Mouse (Mus musculus) small intestine, adult 2 months (tissue): ENCODE results near the gene Il12rb2. TPM values are rescaled to one million over a fixed set of nuclear protein-coding genes. Genes with fewer than 3 reads are reported as not detected.

Experiments used
- H3K27ac ChIP-seq: fragments of 200-500 bp; 2 replicates; pipeline ENCODE4 v1.5.1; 2012; ENCODE audit warnings: low read depth, low read length, control low read depth, inconsistent platforms; ENCODE audit not compliant: insufficient read depth
- H3K27me3 ChIP-seq: fragments of 200-500 bp; 2 replicates; pipeline ENCODE4 v1.6.1; 2012; ENCODE audit warnings: mild to moderate bottlenecking, moderate library complexity, low read length, inconsistent platforms; ENCODE audit not compliant: control insufficient read depth, insufficient read depth
- H3K36me3 ChIP-seq: fragments of 200-500 bp; 2 replicates; pipeline ENCODE4 v1.6.1; 2012; ENCODE audit warnings: mild to moderate bottlenecking, low read length, control low read depth, inconsistent platforms; ENCODE audit not compliant: control insufficient read depth, insufficient read depth
- H3K4me1 ChIP-seq: fragments of 200-500 bp; 2 replicates; pipeline ENCODE4 v1.6.1; 2012; ENCODE audit warnings: low read length, inconsistent platforms, mixed read lengths; ENCODE audit not compliant: control insufficient read depth, insufficient read depth, insufficient read length
- H3K4me3 ChIP-seq: fragments of 200-500 bp; 2 replicates; pipeline ENCODE4 v1.5.1; 2012; ENCODE audit warnings: low read depth, mild to moderate bottlenecking, control low read depth, inconsistent platforms, low read length, moderate library complexity
- CTCF ChIP-seq: fragments of 200-500 bp; IDR thresholded peaks from 2 replicates; pipeline ENCODE4 v1.5.1; 2012; ENCODE audit warnings: low read depth, mild to moderate bottlenecking, control low read depth, inconsistent platforms, low read length, moderate library complexity, mixed read lengths; ENCODE audit not compliant: insufficient replicate concordance, insufficient read length; ENCODE audit errors: extremely low read depth
- POLR2A ChIP-seq: fragments of 200-500 bp; IDR thresholded peaks from 2 replicates; pipeline ENCODE4 v1.6.1; 2012; ENCODE audit warnings: low read depth, mild to moderate bottlenecking, control low read depth, inconsistent platforms, low read length, moderate library complexity
- WGBS: fragments of 180-500 bp; shearing (Covaris S2); methylation state at CpG from one replicate; pipeline ENCODE4 v1.1.7; 2018; 5-methylcytosine and 5-hydroxymethylcytosine counted together
- polyA plus RNA-seq: library from polyadenylated mRNA; depleted of rRNA; stranded (reverse); fragments of >200 nt; gene quantifications from 2 replicates; pipeline ENCODE4 v1.2.3, GENCODE M21; 2012

The Il12rb2 gene
- polyA plus RNA-seq, 1 experiment: 0.55 TPM

DNA sequence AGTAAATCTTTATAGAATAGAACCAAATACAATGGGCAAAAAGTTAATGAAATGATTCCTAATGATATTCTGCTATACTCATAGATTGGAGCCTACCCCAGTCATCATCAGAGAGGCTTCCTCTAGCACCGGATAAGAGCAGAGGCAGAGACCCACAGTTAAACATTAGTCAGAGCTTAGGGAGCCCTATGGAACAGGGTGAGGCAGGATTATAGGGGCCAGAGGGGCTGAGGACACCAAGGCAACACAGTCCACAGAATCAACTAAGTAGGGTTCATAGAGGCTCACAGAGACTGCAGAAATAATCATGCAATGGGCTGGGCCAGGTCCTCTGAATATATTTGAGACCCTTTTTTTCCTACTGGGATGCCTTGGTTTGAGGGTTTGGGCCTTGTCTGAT, 61.3 kb downstream of the Il12rb2 start:
- Histone ChIP-seq H3K27me3 (no peaks in the 10 kb centered on the region), H3K4me1 (no peaks in the 10 kb centered on the region), H3K36me3 (no peaks in the 10 kb centered on the region), H3K4me3 (no peak overlapping the region), H3K27ac (no peak overlapping the region)
- WGBS: 46% methylated on average over 1 of the region's 1 CpGs
- TF ChIP-seq CTCF: no peak
- TF ChIP-seq POLR2A: no peak

DNA sequence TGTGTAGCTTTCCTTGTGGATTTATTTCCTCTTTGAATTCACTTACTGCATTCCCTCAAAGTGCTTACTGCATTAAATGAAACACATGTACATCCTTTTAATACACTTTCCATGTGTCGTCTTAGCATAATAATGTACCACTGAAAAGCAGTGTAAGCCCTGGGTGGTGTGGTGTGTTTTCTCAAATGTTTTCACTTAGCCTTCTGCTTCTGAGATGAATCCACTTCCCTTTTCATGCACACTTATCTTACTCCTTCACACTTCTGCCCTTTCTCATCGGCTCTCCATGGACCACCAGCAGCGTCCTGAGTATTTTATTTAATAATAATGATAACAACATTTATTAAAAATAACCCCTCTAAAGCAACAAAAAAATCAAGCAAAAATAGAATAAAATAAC, 66.2 kb downstream of the Il12rb2 start:
- Histone ChIP-seq H3K4me1 (no peaks in the 10 kb centered on the region), H3K4me3 (no peak overlapping the region), H3K27me3 (no peaks in the 10 kb centered on the region), H3K36me3 (no peaks in the 10 kb centered on the region), H3K27ac (no peak overlapping the region)
- 85% methylated on average over 3 of the region's 3 CpGs for WGBS
- no peak for TF ChIP-seq POLR2A
- TF ChIP-seq CTCF: no peak

- Histone ChIP-seq H3K36me3 (no peaks in the 10 kb centered on the region), H3K27ac (no peak overlapping the region), H3K4me3 (no peak overlapping the region), H3K4me1 (no peaks in the 10 kb centered on the region), H3K27me3 (no peaks in the 10 kb centered on the region)
- 74% methylated on average over 3 of the region's 3 CpGs for WGBS
- TF ChIP-seq POLR2A (no peak), CTCF (no peak)
These were observed 67.0 kb downstream of the Il12rb2 start for GRCm38 (mm10) chr6:67308994-67309393.

- Histone ChIP-seq H3K27me3 (no peaks in the 10 kb centered on the region), H3K27ac (no peak overlapping the region), H3K4me1 (no peaks in the 10 kb centered on the region), H3K36me3 (no peaks in the 10 kb centered on the region), H3K4me3 (no peak overlapping the region)
- WGBS: 91% methylated on average over 10 of the region's 10 CpGs
- TF ChIP-seq CTCF (no peak), POLR2A (no peak)
These were observed 72.8 kb downstream of the Il12rb2 start for GRCm38 (mm10) chr6:67303210-67303609.

DNA sequence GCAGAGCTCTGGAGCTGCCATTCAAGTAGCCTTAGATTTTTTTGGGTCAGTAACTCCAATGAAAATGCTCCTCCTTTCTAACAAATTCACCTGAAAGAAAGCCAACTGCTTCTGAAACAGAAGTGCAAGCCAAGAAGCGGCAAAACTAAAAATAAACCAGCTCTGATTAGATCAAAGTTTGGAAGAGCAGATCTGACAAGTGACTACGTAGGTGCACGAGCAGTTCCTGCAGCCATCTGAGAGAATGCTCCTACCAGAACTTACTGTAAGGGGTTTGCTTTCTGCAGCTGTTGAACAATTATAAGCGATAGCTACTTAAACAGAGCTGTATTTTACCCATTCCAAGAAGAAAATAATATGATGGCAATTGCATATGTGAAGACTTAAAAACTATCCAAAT, 73.5 kb downstream of the Il12rb2 start:
- no peaks in the 10 kb centered on the region for H3K27me3 ChIP-seq
- 86% methylated on average over 4 of the region's 4 CpGs for WGBS
- H3K27ac ChIP-seq: no peak overlapping the region
- no peaks in the 10 kb centered on the region for H3K4me1 ChIP-seq
- H3K4me3 ChIP-seq: no peak overlapping the region
- TF ChIP-seq CTCF (no peak), POLR2A (no peak)
- H3K36me3 ChIP-seq: no peaks in the 10 kb centered on the region

DNA sequence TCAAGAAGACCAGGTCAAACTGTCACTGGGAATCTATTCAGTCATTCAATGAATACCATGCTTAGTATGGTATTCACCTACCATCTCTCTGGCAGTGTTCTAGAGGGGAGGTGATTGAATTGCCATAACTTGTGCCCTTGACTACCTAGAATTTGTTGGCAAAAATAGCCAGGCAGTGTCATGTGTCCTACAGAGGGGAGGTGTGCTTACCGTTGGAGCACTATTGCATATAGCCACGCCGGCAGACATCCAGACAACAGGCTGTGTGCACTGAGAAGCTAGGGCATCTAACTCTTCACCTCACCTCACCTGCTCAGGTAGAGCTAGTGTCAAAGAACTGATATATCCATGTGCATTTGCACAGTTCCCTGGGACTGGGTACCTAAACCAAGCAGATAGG, 74.8 kb downstream of the Il12rb2 start:
- 87% methylated on average over 3 of the region's 3 CpGs for WGBS
- no peaks in the 10 kb centered on the region for H3K36me3 ChIP-seq
- H3K4me1 ChIP-seq: no peaks in the 10 kb centered on the region
- no peaks in the 10 kb centered on the region for H3K27me3 ChIP-seq
- TF ChIP-seq POLR2A: no peak
- H3K27ac ChIP-seq: no peak overlapping the region
- H3K4me3 ChIP-seq: no peak overlapping the region

DNA sequence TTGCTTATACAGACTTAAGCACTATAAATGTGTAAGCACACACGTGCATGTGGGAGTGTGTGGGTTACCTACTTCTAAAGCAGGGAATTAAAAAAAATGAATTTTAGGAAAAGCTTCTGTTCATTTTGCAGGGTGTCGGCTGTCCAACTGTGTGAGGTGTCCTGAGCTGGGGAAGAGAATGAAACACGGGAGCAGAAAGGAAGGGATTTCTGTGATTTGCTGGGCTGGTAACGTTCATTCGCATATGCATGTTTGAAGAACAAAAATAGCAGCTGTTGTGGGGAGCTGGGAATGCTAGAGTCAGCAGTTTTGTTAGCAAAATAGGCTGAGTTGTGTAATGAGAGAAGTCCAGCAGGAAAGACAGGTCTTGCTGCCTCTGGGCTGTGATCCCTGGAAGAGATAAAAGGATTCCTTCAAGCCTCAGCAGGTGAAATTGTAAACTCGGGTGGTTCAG, 75.3 kb downstream of the Il12rb2 start:
- no peak overlapping the region for H3K27ac ChIP-seq

DNA sequence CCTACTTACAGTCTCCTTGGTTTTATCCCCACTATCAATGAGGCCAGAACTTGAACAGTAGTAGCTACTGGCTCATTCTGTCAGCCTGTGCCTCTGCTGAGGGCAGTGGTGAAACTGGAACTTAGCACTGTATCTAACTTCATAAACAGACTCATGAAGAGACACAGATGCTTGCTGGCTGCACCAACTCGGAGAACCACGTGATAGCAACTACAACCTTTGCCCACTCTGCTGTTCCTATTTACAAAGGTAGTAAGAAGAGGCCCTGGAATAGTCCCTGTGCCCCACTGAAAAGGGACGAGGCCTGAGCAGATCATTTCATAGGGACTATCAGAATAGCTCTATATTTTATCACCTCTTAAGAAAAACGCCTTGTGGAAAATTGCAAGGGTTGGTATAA, 75.7 kb downstream of the Il12rb2 start:
- no peak overlapping the region for H3K27ac ChIP-seq
- 21% methylated on average over 4 of the region's 4 CpGs for WGBS
- no peaks in the 10 kb centered on the region for H3K36me3 ChIP-seq

More for the DNA sequence above, 75.3 kb downstream of the Il12rb2 start:
- 35% methylated on average over 6 of the region's 6 CpGs for WGBS
- H3K36me3 ChIP-seq: no peaks in the 10 kb centered on the region
- H3K4me3 ChIP-seq: no peak overlapping the region
- H3K4me1 ChIP-seq: no peaks in the 10 kb centered on the region
- TF ChIP-seq POLR2A (no peak), CTCF (no peak)
- no peaks in the 10 kb centered on the region for H3K27me3 ChIP-seq

More for the DNA sequence above, 75.7 kb downstream of the Il12rb2 start:
- TF ChIP-seq CTCF: no peak
- no peak for TF ChIP-seq POLR2A
- Histone ChIP-seq H3K4me1 (no peaks in the 10 kb centered on the region), H3K4me3 (no peak overlapping the region), H3K27me3 (no peaks in the 10 kb centered on the region)
